Mouse (Mus musculus) kidney, postnatal 0 days (tissue): ENCODE measurements at regions not wholly inside any gene's neighbourhood (a gene's known extent, or its start where the extent isn't known, plus 50 kb on each side); places are given as distances from the start of the nearest gene placed in this dataset.
A peak's percentile ranks its signal among the peaks of the same experiment; 100 is the strongest.

Source experiments
- ATAC-seq: fragments of 200-750 bp; cut with Nextera tagmentation; replicated peaks from 2 replicates; pipeline ENCODE4 v1.8.0; 2017; ENCODE audit warnings: low read depth, moderate number of reproducible peaks, moderate TSS enrichment, moderate library complexity; ENCODE audit not compliant: low FRiP score
- DNase-seq: peaks from one replicate; pipeline ENCODE4 v3.0.0-alpha.2; 2016; ENCODE audit warnings: low spot score
- H3K27ac ChIP-seq: fragments of 300-500 bp; sonication (generic); 2 replicates; pipeline ENCODE4 v1.5.1; 2014; ENCODE audit warnings: mild to moderate bottlenecking
- H3K27me3 ChIP-seq: fragments of 300-500 bp; sonication (generic); 2 replicates; pipeline ENCODE4 v1.6.1; 2014; ENCODE audit warnings: low read length, mixed read lengths; ENCODE audit not compliant: insufficient read depth
- H3K36me3 ChIP-seq: fragments of 300-500 bp; sonication (generic); 2 replicates; pipeline ENCODE4 v1.6.1; 2014; ENCODE audit warnings: low read length, mixed read lengths; ENCODE audit not compliant: insufficient read depth
- H3K4me1 ChIP-seq: fragments of 300-500 bp; sonication (generic); replicated peaks from 2 replicates; pipeline ENCODE4 v1.6.1; 2014; ENCODE audit warnings: antibody characterized with exemption, low read length, mixed read lengths; ENCODE audit not compliant: insufficient read depth
- H3K4me2 ChIP-seq: fragments of 300-500 bp; sonication (generic); 2 replicates; pipeline ENCODE4 v1.6.1; 2014; ENCODE audit warnings: mild to moderate bottlenecking, low read length, moderate library complexity, mixed read lengths
- H3K4me3 ChIP-seq: fragments of 300-500 bp; sonication (generic); replicated peaks from 2 replicates; pipeline ENCODE4 v1.5.1; 2014; ENCODE audit warnings: low read depth, low read length
- H3K9ac ChIP-seq: fragments of 300-500 bp; sonication (generic); 2 replicates; pipeline ENCODE4 v1.6.1; 2014; ENCODE audit warnings: low read depth, low read length
- H3K9me3 ChIP-seq: fragments of 300-500 bp; sonication (generic); replicated peaks from 2 replicates; pipeline ENCODE4 v1.6.1; 2016; ENCODE audit warnings: low read length, inconsistent platforms, mixed read lengths
- CTCF ChIP-seq: IDR thresholded peaks from 2 replicates; pipeline ENCODE4 v1.5.1; 2016; ENCODE audit warnings: antibody characterized with exemption, low read depth, mild to moderate bottlenecking, moderate library complexity
- WGBS: fragments of 180-500 bp; shearing (Covaris S2); extraction: QIAGEN DNeasy Blood & Tissue Kit; methylation state at CpG from one replicate; pipeline ENCODE4 v1.1.7; 2014; 5-methylcytosine and 5-hydroxymethylcytosine counted together

- ATAC-seq (no peak), DNase-seq (peak; percentile 80)
- TF ChIP-seq CTCF = peak; percentile 71
- no peak overlapping the region for H3K4me3 ChIP-seq
- no peak overlapping the region for H3K27ac ChIP-seq
- 38% methylated on average over 6 of the region's 6 CpGs for WGBS
- H3K36me3 ChIP-seq = no peaks in the 10 kb centered on the region
- H3K9ac ChIP-seq = no peak overlapping the region
- no peaks in the 10 kb centered on the region for H3K27me3 ChIP-seq
- no peaks in the 10 kb centered on the region for H3K9me3 ChIP-seq
- H3K4me2 ChIP-seq = no peak overlapping the region
- no peaks in the 10 kb centered on the region for H3K4me1 ChIP-seq
These were observed 377.7 kb upstream of the Gm26657 start for GRCm38 (mm10) chr4:56362121-56362520.

DNA sequence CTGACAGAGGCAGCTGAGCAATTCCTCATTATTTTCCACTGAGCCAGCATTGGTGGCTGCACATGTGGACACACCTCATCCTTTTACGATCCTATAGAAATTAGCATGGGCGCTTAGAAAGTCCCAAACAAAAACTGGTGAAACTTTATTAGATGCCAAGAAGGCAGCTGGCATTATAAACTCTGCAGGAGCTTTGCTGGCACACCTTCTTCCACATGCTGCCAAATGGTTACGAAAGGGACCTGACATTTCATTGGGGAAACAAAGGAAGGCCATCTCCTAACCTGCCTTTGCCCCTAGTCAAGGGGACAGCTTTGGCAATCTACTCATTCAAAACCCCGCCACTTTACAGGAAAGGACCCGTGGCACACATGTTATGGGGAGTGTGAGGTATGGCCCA lies 390.7 kb upstream of the Gm26657 start:
- ATAC-seq (no peak), DNase-seq (no peak)
- no peak overlapping the region for H3K4me2 ChIP-seq
- WGBS = 89% methylated on average over 5 of the region's 5 CpGs
- no peaks in the 10 kb centered on the region for H3K36me3 ChIP-seq
- H3K9me3 ChIP-seq = no peaks in the 10 kb centered on the region
- TF ChIP-seq CTCF = no peak
- no peaks in the 10 kb centered on the region for H3K27me3 ChIP-seq
- no peaks in the 10 kb centered on the region for H3K4me1 ChIP-seq
- no peak overlapping the region for H3K9ac ChIP-seq
- no peak overlapping the region for H3K4me3 ChIP-seq
- no peak overlapping the region for H3K27ac ChIP-seq

DNA sequence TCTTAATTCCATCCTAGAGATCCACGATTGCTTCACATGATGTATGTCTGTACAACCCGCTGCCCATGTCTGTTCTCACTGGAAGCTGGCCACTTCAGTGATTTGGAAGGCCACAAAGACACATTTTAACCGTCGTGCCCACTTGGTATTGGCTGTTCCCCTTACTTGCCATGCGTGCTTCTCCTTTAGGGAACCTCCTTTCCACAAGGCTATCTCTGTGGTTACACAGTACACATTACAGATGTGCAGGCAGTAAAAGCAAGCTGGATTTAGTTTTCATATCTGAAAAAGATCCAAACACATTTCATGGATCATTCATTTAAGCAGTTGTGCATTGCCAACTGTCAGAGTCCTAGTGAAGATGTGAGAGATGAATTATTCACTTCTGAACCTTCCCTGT lies 414.7 kb upstream of the Gm26657 start:
- ATAC-seq (no peak), DNase-seq (no peak)
- H3K36me3 ChIP-seq = no peaks in the 10 kb centered on the region
- no peak overlapping the region for H3K4me2 ChIP-seq
- no peak overlapping the region for H3K9ac ChIP-seq
- H3K4me3 ChIP-seq = no peak overlapping the region
- WGBS = 82% methylated on average over 5 of the region's 5 CpGs
- TF ChIP-seq CTCF = no peak
- H3K4me1 ChIP-seq = no peaks in the 10 kb centered on the region
- H3K27me3 ChIP-seq = no peaks in the 10 kb centered on the region
- no peak overlapping the region for H3K27ac ChIP-seq
- no peaks in the 10 kb centered on the region for H3K9me3 ChIP-seq

DNA sequence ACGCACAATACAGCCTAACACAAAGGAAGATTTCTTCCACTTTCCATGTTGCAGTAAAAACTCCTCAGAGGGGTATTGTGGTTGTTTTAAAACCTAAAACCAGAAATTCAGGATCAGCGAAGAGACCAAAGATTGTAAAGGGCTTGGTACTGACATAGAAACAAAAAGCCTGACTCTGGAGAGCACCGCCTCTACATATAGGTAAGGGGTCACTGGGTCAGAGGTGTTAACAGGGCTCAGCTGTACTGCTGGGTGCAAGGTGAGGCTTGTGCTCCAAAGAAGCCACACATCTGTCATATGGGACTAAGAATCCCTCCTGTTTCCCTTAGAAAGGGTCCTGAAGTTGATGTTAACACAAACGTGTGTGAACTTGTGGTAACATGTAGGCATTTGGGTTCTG lies 420.7 kb upstream of the Gm26657 start:
- DNase-seq = no peak
- no peaks in the 10 kb centered on the region for H3K36me3 ChIP-seq
- TF ChIP-seq CTCF = no peak
- 90% methylated on average over 4 of the region's 4 CpGs for whole genome bisulfite sequencing
- H3K27ac ChIP-seq = no peak overlapping the region
- no peaks in the 10 kb centered on the region for H3K27me3 ChIP-seq
- no peaks in the 10 kb centered on the region for H3K9me3 ChIP-seq
- no peak overlapping the region for H3K4me2 ChIP-seq
- no peak overlapping the region for H3K4me3 ChIP-seq
- no peak overlapping the region for H3K9ac ChIP-seq
- H3K4me1 ChIP-seq = no peaks in the 10 kb centered on the region
- ATAC-seq = no peak

- Histone ChIP-seq H3K4me1 (no peaks in the 10 kb centered on the region), H3K27me3 (no peaks in the 10 kb centered on the region), H3K27ac (no peak overlapping the region), H3K9me3 (no peaks in the 10 kb centered on the region), H3K4me3 (no peak overlapping the region), H3K9ac (no peak overlapping the region), H3K4me2 (no peak overlapping the region), H3K36me3 (no peaks in the 10 kb centered on the region)
- no peak for ATAC-seq
- 55% methylated on average over 6 of the region's 6 CpGs for WGBS
- peak; percentile 33 for DNase-seq
- TF ChIP-seq CTCF = no peak
These were observed 434.1 kb upstream of the Gm26657 start for GRCm38 (mm10) chr4:56305664-56306330.

GRCm38 (mm10) chr4:56304275-56304674 lies 435.6 kb upstream of the Gm26657 start:
- Histone ChIP-seq H3K4me2 (no peak overlapping the region), H3K4me3 (no peak overlapping the region), H3K36me3 (no peaks in the 10 kb centered on the region), H3K4me1 (no peaks in the 10 kb centered on the region), H3K9me3 (no peaks in the 10 kb centered on the region), H3K27ac (no peak overlapping the region), H3K27me3 (no peaks in the 10 kb centered on the region), H3K9ac (no peak overlapping the region)
- DNase-seq (peak; percentile 16), ATAC-seq (no peak)
- 22% methylated on average over 2 of the region's 2 CpGs for WGBS
- no peak for TF ChIP-seq CTCF

- H3K9ac ChIP-seq = no peak overlapping the region
- H3K27ac ChIP-seq = no peak overlapping the region
- H3K4me2 ChIP-seq = no peak overlapping the region
- no peak overlapping the region for H3K4me3 ChIP-seq
- no peaks in the 10 kb centered on the region for H3K9me3 ChIP-seq
- DNase-seq (no peak), ATAC-seq (no peak)
- WGBS = 84% methylated on average over 2 of the region's 2 CpGs
- H3K36me3 ChIP-seq = no peaks in the 10 kb centered on the region
- no peaks in the 10 kb centered on the region for H3K4me1 ChIP-seq
- no peaks in the 10 kb centered on the region for H3K27me3 ChIP-seq
- no peak for TF ChIP-seq CTCF
These were observed 451.9 kb upstream of the Gm26657 start for GRCm38 (mm10) chr4:56287980-56288379.
